Mouse (Mus musculus) liver, postnatal 0 days (tissue): ENCODE data around the gene Fer1l4. TPM values are rescaled to one million over a fixed set of nuclear protein-coding genes. Genes with fewer than 3 reads are reported as not detected.

ENCODE experiments used
- ATAC-seq: fragments of 200-750 bp; cut with Nextera tagmentation; 2 replicates; pipeline ENCODE4 v1.8.0; 2017; ENCODE audit warnings: mild to moderate bottlenecking, moderate library complexity
- DNase-seq: peaks from one replicate; pipeline ENCODE4 v3.0.0-alpha.2; 2016
- H3K27ac ChIP-seq: fragments of 300-500 bp; sonication (generic); 2 replicates; pipeline ENCODE4 v1.5.1; 2014; ENCODE audit warnings: antibody characterized with exemption, moderate library complexity, mild to moderate bottlenecking, low read depth
- H3K27me3 ChIP-seq: fragments of 300-500 bp; sonication (generic); 2 replicates; pipeline ENCODE4 v1.6.1; 2014; ENCODE audit warnings: low read length, control low read depth, mixed read lengths; ENCODE audit not compliant: insufficient read depth
- H3K36me3 ChIP-seq: fragments of 300-500 bp; sonication (generic); replicated peaks from 2 replicates; pipeline ENCODE4 v1.6.1; 2014; ENCODE audit warnings: mild to moderate bottlenecking, control low read depth, low read length, moderate library complexity, mixed read lengths; ENCODE audit not compliant: insufficient read depth
- H3K4me1 ChIP-seq: fragments of 300-500 bp; sonication (generic); 2 replicates; pipeline ENCODE4 v1.6.1; 2014; ENCODE audit warnings: antibody characterized with exemption, mild to moderate bottlenecking, control low read depth; ENCODE audit not compliant: insufficient read depth
- H3K4me2 ChIP-seq: fragments of 300-500 bp; sonication (generic); 2 replicates; pipeline ENCODE4 v1.6.1; 2014; ENCODE audit warnings: low read depth, mild to moderate bottlenecking, low read length, moderate library complexity, mixed read lengths
- H3K4me3 ChIP-seq: fragments of 300-500 bp; sonication (generic); 2 replicates; pipeline ENCODE4 v1.5.1; 2014; ENCODE audit warnings: low read depth, low read length
- H3K9ac ChIP-seq: fragments of 300-500 bp; sonication (generic); replicated peaks from 2 replicates; pipeline ENCODE4 v1.6.1; 2014; ENCODE audit warnings: mild to moderate bottlenecking, moderate library complexity
- H3K9me3 ChIP-seq: fragments of 300-500 bp; sonication (generic); 2 replicates; pipeline ENCODE4 v1.6.1; 2016; ENCODE audit warnings: mild to moderate bottlenecking, control low read depth, low read length, mixed read lengths
- CTCF ChIP-seq: sonication (generic); IDR thresholded peaks from 2 replicates; pipeline ENCODE4 v1.5.1; 2016; ENCODE audit warnings: antibody characterized with exemption, low read depth
- EP300 ChIP-seq: IDR thresholded peaks from 2 replicates; pipeline ENCODE4 v1.6.1; 2016; ENCODE audit warnings: antibody characterized with exemption, low read depth, mild to moderate bottlenecking
- WGBS: fragments of 180-500 bp; shearing (Covaris S2); extraction: QIAGEN DNeasy Blood & Tissue Kit; methylation state at CpG from one replicate; pipeline ENCODE4 v1.1.7; 2014; ENCODE audit not compliant: insufficient replicate concordance; 5-methylcytosine and 5-hydroxymethylcytosine counted together
- polyA plus RNA-seq: library from polyadenylated mRNA; unstranded; fragments of >200 nt; fragmentation: Nextera tagmentation; extraction: Ambion mirVana; gene quantifications from 2 replicates; pipeline ENCODE4 v1.2.1, GENCODE M21; 2015

Gene Fer1l4
- polyA plus RNA-seq, 1 experiment from 2014 or later: not detected

- H3K4me3 ChIP-seq: no peak overlapping the region
- DNase-seq (no peak), ATAC-seq (no peak)
- H3K36me3 ChIP-seq: peaks cover 41% of the 10 kb centered on the region
- H3K4me1 ChIP-seq: no peaks in the 10 kb centered on the region; the same call in 1 of the 2 replicates
- no peak overlapping the region for H3K9ac ChIP-seq
- no peak for TF ChIP-seq CTCF
- no peak for TF ChIP-seq EP300
- H3K27me3 ChIP-seq: no peaks in the 10 kb centered on the region
- no peak overlapping the region for H3K27ac ChIP-seq
- H3K9me3 ChIP-seq: no peaks in the 10 kb centered on the region
- WGBS: 59% methylated on average over 4 of the region's 4 CpGs
- no peak overlapping the region for H3K4me2 ChIP-seq
Observed at GRCm38 (mm10) chr2:156079674-156080073, 26.9 kb upstream of the Fer1l4 start.

GRCm38 (mm10) chr2:156079183-156079560 lies 26.4 kb upstream of the Fer1l4 start:
- H3K27ac ChIP-seq: no peak overlapping the region
- no peak overlapping the region for H3K4me3 ChIP-seq
- H3K9ac ChIP-seq: no peak overlapping the region
- no peak for TF ChIP-seq CTCF
- no peak for TF ChIP-seq EP300
- H3K27me3 ChIP-seq: no peaks in the 10 kb centered on the region
- DNase-seq (no peak), ATAC-seq (no peak)
- WGBS: 84% methylated on average over 8 of the region's 8 CpGs
- no peaks in the 10 kb centered on the region; the same call in 1 of the 2 replicates for H3K4me1 ChIP-seq
- H3K4me2 ChIP-seq: no peak overlapping the region
- H3K9me3 ChIP-seq: no peaks in the 10 kb centered on the region
- peaks cover 46% of the 10 kb centered on the region for H3K36me3 ChIP-seq

- no peak for DNase-seq
- no peak for ATAC-seq
- H3K36me3 ChIP-seq: peaks cover 52% of the 10 kb centered on the region
- H3K9ac ChIP-seq: no peak overlapping the region
- no peaks in the 10 kb centered on the region for H3K9me3 ChIP-seq
- no peaks in the 10 kb centered on the region for H3K27me3 ChIP-seq
- no peak overlapping the region for H3K4me2 ChIP-seq
- TF ChIP-seq CTCF: no peak
- no peak for TF ChIP-seq EP300
- 90% methylated on average over 16 of the region's 16 CpGs for WGBS
- H3K4me1 ChIP-seq: no peaks in the 10 kb centered on the region; the same call in 1 of the 2 replicates
- H3K4me3 ChIP-seq: no peak overlapping the region
- H3K27ac ChIP-seq: no peak overlapping the region
Observed at GRCm38 (mm10) chr2:156078421-156079182, 25.9 kb upstream of the Fer1l4 start.

- no peak overlapping the region for H3K4me3 ChIP-seq
- no peak overlapping the region for H3K9ac ChIP-seq
- no peak overlapping the region for H3K27ac ChIP-seq
- H3K4me2 ChIP-seq: no peak overlapping the region
- H3K27me3 ChIP-seq: no peaks in the 10 kb centered on the region
- 87% methylated on average over 7 of the region's 7 CpGs for whole genome bisulfite sequencing
- ATAC-seq: no peak
- peaks cover 61% of the 10 kb centered on the region for H3K36me3 ChIP-seq
- TF ChIP-seq CTCF: no peak
- TF ChIP-seq EP300: no peak
- no peaks in the 10 kb centered on the region; the same call in 1 of the 2 replicates for H3K4me1 ChIP-seq
- no peak for DNase-seq
- H3K9me3 ChIP-seq: no peaks in the 10 kb centered on the region
Observed at GRCm38 (mm10) chr2:156077461-156077860, 24.7 kb upstream of the Fer1l4 start.

GRCm38 (mm10) chr2:156073725-156074124 lies 21.0 kb upstream of the Fer1l4 start:
- Histone ChIP-seq H3K9ac (no peak overlapping the region), H3K36me3 (peaks cover 65% of the 10 kb centered on the region), H3K4me1 (no peaks in the 10 kb centered on the region), H3K9me3 (no peaks in the 10 kb centered on the region), H3K27ac (no peak overlapping the region), H3K4me2 (no peak overlapping the region), H3K27me3 (no peaks in the 10 kb centered on the region), H3K4me3 (no peak overlapping the region)
- TF ChIP-seq CTCF (no peak), EP300 (no peak)
- no peak for DNase-seq
- 95% methylated on average over 15 of the region's 15 CpGs for WGBS
- no peak for ATAC-seq

GRCm38 (mm10) chr2:156071236-156071635 lies 18.5 kb upstream of the Fer1l4 start:
- Histone ChIP-seq H3K4me3 (no peak overlapping the region), H3K27ac (no peak overlapping the region), H3K27me3 (no peaks in the 10 kb centered on the region), H3K36me3 (peaks cover 42% of the 10 kb centered on the region), H3K9ac (no peak overlapping the region), H3K4me1 (peaks cover 1% of the 10 kb centered on the region), H3K4me2 (no peak overlapping the region), H3K9me3 (no peaks in the 10 kb centered on the region)
- ATAC-seq (no peak), DNase-seq (no peak)
- TF ChIP-seq EP300: no peak
- TF ChIP-seq CTCF: no peak
- 91% methylated on average over 10 of the region's 10 CpGs for WGBS

GRCm38 (mm10) chr2:156067916-156068315 lies 15.2 kb upstream of the Fer1l4 start:
- TF ChIP-seq CTCF (no peak), EP300 (no peak)
- Histone ChIP-seq H3K27me3 (no peaks in the 10 kb centered on the region), H3K4me3 (no peak overlapping the region), H3K36me3 (peaks cover 9% of the 10 kb centered on the region), H3K4me2 (no peak overlapping the region), H3K27ac (no peak overlapping the region), H3K9ac (no peak overlapping the region), H3K9me3 (no peaks in the 10 kb centered on the region), H3K4me1 (peaks cover 14% of the 10 kb centered on the region)
- WGBS: 81% methylated on average over 10 of the region's 10 CpGs
- DNase-seq: no peak
- no peak for ATAC-seq
